Mouse (Mus musculus) stomach, postnatal 0 days (tissue): ENCODE data around the gene Mdp1.

ENCODE experiments used
- CTCF ChIP-seq: IDR thresholded peaks from 2 replicates; pipeline ENCODE4 v1.5.1; 2016; ENCODE audit warnings: antibody characterized with exemption, low read depth, mild to moderate bottlenecking, moderate library complexity
- EP300 ChIP-seq: optimal IDR thresholded peaks from 2 replicates; pipeline ENCODE3; 2016; ENCODE audit warnings: antibody characterized with exemption

DNA sequence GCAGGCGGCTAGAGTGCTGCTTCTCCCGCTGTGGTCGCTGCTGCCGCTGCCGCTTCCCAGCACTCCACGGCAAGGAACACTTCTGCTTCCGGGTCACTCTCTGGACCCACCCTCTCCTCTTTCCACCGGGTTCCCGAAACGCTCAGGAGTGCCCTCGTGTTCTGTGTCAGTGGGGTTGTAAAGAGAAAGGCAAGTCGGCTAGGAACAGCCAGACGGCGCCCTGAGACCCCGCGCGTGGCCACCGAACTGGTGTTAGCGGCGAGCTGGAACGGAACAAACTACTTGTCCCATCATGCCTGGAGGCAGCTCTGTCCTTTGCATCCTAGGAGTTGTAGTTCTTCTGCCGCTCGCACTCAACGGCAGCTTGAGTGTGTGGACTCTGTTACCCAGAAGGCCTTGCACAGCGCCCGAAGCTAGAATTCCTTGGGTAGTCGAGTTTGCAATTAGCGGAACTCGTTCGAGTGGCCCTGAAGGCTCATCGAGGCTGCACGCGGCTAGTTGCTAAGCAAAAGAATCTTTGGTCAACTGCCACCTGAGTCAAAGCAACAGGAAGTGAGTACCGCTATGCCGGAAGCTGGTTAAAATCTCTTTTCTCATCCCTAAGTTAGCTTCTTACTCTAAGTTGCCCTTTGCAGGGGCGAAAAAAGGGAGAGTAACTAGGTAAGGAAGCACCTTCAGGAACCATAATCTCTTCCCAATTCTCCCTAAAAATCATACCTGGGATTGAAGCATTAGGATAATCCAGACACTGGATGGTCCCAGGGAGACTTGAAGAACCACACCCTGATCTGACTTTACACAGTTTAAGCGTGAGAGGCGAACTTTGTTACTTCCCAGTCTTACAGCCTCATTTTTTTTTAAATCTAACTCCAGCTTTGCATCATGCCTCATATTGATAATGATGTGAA is 11.8 kb upstream of the Mdp1 start, which contains the start of the genes Gmpr2 and Nedd8:
- TF ChIP-seq EP300 (no peak), CTCF (no peak)
